29 mouse cellular contexts compared by ENCODE assay signal in genomic region chr6:95277633-95278032, GRCm38 (mm10). TPM values are rescaled to one million over a fixed set of nuclear protein-coding genes. Genes with fewer than 3 reads are reported as not detected.
DNase-seq lines count a peak whose midpoint lies in the region; ATAC-seq lines count a peak whose summit lies in the region.
"Had no signal": no experiment of that assay in that cellular context is flagged by ENCODE, and none has a peak within 500 bp of the region (broad histone marks: within the 10 kb centered on the region; RNA-seq: fewer than 3 reads in every experiment).

No protein-coding gene starts in this region.

- no peak overlapping the region for H3K4me2 ChIP-seq in midbrain, embryonic 14.5 days (ENCODE audit: low read length)
- H3K4me2 ChIP-seq: embryonic facial prominence, embryonic 12.5 days; embryonic facial prominence, embryonic 15.5 days; heart, embryonic 12.5 days; heart, embryonic 15.5 days; hindbrain, embryonic 13.5 days had no signal

- H3K27ac ChIP-seq in midbrain, embryonic 14.5 days (replicated peaks; ENCODE audit: low read depth, low read length): no peak overlapping the region
- H3K27ac ChIP-seq: embryonic facial prominence, embryonic 12.5 days; embryonic facial prominence, embryonic 15.5 days; heart, embryonic 15.5 days; hindbrain, embryonic 10.5 days; hindbrain, embryonic 13.5 days had no signal

- H3K9me3 ChIP-seq in midbrain, embryonic 14.5 days (ENCODE audit: control insufficient read depth, low read length): no peaks in the 10 kb centered on the region
- H3K9me3 ChIP-seq: embryonic facial prominence, embryonic 12.5 days; embryonic facial prominence, embryonic 15.5 days; heart, embryonic 12.5 days; heart, embryonic 15.5 days; hindbrain, embryonic 10.5 days; hindbrain, embryonic 13.5 days had no signal

- H3K9ac ChIP-seq in midbrain, embryonic 14.5 days (replicated peaks; ENCODE audit: low read length): no peak overlapping the region
- H3K9ac ChIP-seq: embryonic facial prominence, embryonic 12.5 days; embryonic facial prominence, embryonic 15.5 days; forebrain, postnatal 0 days; heart, embryonic 12.5 days; heart, embryonic 15.5 days; hindbrain, embryonic 13.5 days had no signal

- no peaks in the 10 kb centered on the region for H3K36me3 ChIP-seq in midbrain, embryonic 14.5 days (ENCODE audit: control insufficient read depth, insufficient read depth, low read length)
- H3K36me3 ChIP-seq: embryonic facial prominence, embryonic 12.5 days; embryonic facial prominence, embryonic 15.5 days; heart, embryonic 12.5 days; heart, embryonic 15.5 days; hindbrain, embryonic 10.5 days; hindbrain, embryonic 13.5 days had no signal

- no peak for ATAC-seq in midbrain, embryonic 14.5 days (ENCODE audit: low FRiP score, low TSS enrichment)
- ATAC-seq: CD4-positive, CD25-positive, alpha-beta regulatory T cell, adult 4 months; forebrain, embryonic 14.5 days; forebrain, postnatal 0 days; hindbrain, embryonic 16.5 days had no signal

- H3K4me1 ChIP-seq in midbrain, embryonic 14.5 days (ENCODE audit: control insufficient read depth, insufficient read depth, low read length): no peaks in the 10 kb centered on the region
- H3K4me1 ChIP-seq: embryonic facial prominence, embryonic 12.5 days; embryonic facial prominence, embryonic 15.5 days; heart, embryonic 12.5 days; heart, embryonic 15.5 days; hindbrain, embryonic 10.5 days; hindbrain, embryonic 13.5 days had no signal

- DNase-seq in layer of hippocampus, adult 11-12 months (ENCODE audit: low spot score): peak; percentile 11
- no peak for DNase-seq in layer of hippocampus, adult 9-10 months (ENCODE audit: low spot score)
- peak; percentile 39 for DNase-seq in right cerebral cortex, adult 18-20 months
- no peak for DNase-seq in right cerebral cortex, postnatal 4 days
- peak; percentile 7 for DNase-seq in right cerebral cortex, postnatal 14 days
- DNase-seq in right cerebral cortex, postnatal 36 days (ENCODE audit: low spot score in 2 of 2): peak; percentile 2 to 14
- no peak for DNase-seq in midbrain, embryonic 14.5 days
- DNase-seq in spleen, postnatal 14 days (ENCODE audit: low spot score in 2 of 2): no peak
- DNase-seq: adrenal gland, adult 2 months; adrenal gland, postnatal 25 days; cerebellum, adult 18-20 months; cerebellum, adult 9-10 months; forebrain, postnatal 0 days; gastrocnemius, postnatal 25 days; heart, adult 18-20 months; heart, postnatal 10 days; heart, postnatal 36 days had no signal

- WGBS in midbrain, embryonic 14.5 days: 93% methylated on average over 1 of the region's 1 CpGs

- no peaks in the 10 kb centered on the region for H3K27me3 ChIP-seq in midbrain, embryonic 14.5 days (ENCODE audit: control insufficient read depth, insufficient read depth, low read length)
- H3K27me3 ChIP-seq: embryonic facial prominence, embryonic 12.5 days; embryonic facial prominence, embryonic 15.5 days; heart, embryonic 12.5 days; heart, embryonic 15.5 days; hindbrain, embryonic 13.5 days had no signal

- H3K4me3 ChIP-seq in midbrain, embryonic 14.5 days (replicated peaks; ENCODE audit: low read depth, low read length): no peak overlapping the region
- H3K4me3 ChIP-seq: embryonic facial prominence, embryonic 12.5 days; embryonic facial prominence, embryonic 15.5 days; heart, embryonic 12.5 days; heart, embryonic 15.5 days; hindbrain, embryonic 10.5 days; hindbrain, embryonic 13.5 days had no signal

RNA-seq across cellular contexts. Expression of gene Gm10234, which starts 44.3 kb away (rescaled TPM):
- polyA plus RNA-seq in midbrain, embryonic 14.5 days (2014; fragmentation: Nextera tagmentation; extraction: Ambion mirVana): not detected in 2 replicates
- polyA plus RNA-seq: adrenal gland, adult 2 months; C2C12; CD4-positive, CD25-positive, alpha-beta regulatory T cell, adult 4 months; embryonic facial prominence, embryonic 12.5 days; embryonic facial prominence, embryonic 15.5 days; forebrain, embryonic 11.5 days; forebrain, embryonic 14.5 days; forebrain, postnatal 0 days; gonadal fat pad, adult 2 months; heart, embryonic 12.5 days; heart, embryonic 15.5 days; hindbrain, embryonic 10.5 days; hindbrain, embryonic 13.5 days; hindbrain, embryonic 16.5 days had no signal

Comparison
In these comparisons a context has a peak if more than half of its experiments do, and no peak if none do; other contexts are left out.
1. DNase-seq: peak in layer of hippocampus, adult 11-12 months (single experiment), right cerebral cortex, adult 18-20 months (single experiment), right cerebral cortex, postnatal 14 days (single experiment) and right cerebral cortex, postnatal 36 days (2 of 2); none in layer of hippocampus, adult 9-10 months (single experiment), right cerebral cortex, postnatal 4 days (single experiment), midbrain, embryonic 14.5 days (single experiment) and spleen, postnatal 14 days (0 of 2).